Mouse (Mus musculus) splenic B cell, adult 2 months (primary cell): ENCODE results near the gene Fam43a.
A peak's percentile ranks its signal among the peaks of the same experiment; 100 is the strongest.

Experiments used
- DNase-seq: peaks from one replicate; pipeline ENCODE4 v3.0.0-alpha.2; 2011; ENCODE audit warnings: low read depth, low spot score
- H3K27me3 ChIP-seq: 2 replicates; pipeline ENCODE4 v1.6.1; 2012; ENCODE audit warnings: mild to moderate bottlenecking, low read length, moderate library complexity, mixed read lengths; ENCODE audit not compliant: control insufficient read depth, poor library complexity, insufficient read depth, severe bottlenecking
- H3K36me3 ChIP-seq: 2 replicates; pipeline ENCODE4 v1.6.1; 2012; ENCODE audit warnings: mild to moderate bottlenecking, low read length, moderate library complexity, mixed read lengths; ENCODE audit not compliant: control insufficient read depth, poor library complexity, insufficient read depth, severe bottlenecking

Fam43a gene

DNA sequence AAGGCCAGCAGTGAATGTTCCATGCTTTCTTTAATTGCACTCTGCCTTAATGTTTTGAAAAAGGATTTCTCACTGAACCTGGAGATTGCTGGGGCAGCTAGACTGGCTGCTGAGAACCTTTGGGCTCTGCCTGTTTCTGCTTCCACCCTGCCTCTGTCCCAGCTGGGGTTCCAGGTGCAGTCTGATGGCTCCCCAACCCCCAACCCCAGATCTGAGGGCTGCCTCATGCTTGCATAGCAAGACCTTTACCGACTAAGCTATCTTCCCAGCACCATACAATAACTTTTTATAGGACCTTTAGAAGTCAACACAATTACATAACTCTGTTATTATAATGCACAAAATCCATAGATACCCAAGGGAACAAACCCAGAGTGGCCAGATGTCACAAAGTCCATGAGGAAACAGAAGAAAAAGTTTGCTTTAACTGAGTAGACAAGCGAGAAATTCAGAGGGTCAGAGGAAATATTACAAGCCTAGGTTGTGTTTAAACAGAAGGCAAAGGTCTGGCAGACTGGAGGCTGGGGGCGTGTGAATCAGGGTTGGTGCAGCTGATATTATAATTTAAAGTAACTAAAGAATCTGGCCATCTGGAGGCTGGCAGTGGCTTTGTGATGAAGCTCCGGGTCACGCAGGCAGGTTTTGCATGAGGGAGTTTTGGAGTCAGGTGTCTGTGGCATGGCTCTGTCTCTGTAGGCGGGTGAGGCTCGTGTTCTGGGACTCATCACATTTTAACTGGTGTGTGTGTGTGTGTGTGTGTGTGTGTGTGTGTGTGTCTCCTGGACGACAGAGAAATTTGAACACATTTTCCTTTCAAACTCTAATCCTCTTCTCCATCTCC lies 34.6 kb downstream of the Fam43a start:
- Histone ChIP-seq H3K36me3 (no peaks in the 10 kb centered on the region), H3K27me3 (no peaks in the 10 kb centered on the region)
- peak; percentile 82 for DNase-seq

DNA sequence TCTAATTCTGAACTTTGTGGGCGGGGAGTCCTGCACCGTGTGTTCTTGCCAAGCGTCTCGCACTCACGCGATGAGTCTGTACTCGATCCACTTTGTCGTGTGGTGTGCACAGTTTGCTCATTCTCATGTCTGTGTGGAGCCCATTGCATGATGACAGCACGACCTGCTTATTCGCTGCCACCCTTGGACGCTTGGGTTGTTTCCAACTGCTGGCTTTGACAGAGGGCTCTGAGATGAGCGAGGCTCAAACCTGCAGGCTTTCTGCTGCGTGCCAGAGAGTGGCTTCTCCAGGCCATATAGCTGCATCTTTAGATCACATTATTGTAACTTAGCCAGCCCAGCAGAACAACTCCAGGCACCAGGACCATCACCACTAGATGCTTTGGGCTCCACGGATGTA lies 39.1 kb downstream of the Fam43a start:
- H3K36me3 ChIP-seq = no peaks in the 10 kb centered on the region
- no peak for DNase-seq

DNA sequence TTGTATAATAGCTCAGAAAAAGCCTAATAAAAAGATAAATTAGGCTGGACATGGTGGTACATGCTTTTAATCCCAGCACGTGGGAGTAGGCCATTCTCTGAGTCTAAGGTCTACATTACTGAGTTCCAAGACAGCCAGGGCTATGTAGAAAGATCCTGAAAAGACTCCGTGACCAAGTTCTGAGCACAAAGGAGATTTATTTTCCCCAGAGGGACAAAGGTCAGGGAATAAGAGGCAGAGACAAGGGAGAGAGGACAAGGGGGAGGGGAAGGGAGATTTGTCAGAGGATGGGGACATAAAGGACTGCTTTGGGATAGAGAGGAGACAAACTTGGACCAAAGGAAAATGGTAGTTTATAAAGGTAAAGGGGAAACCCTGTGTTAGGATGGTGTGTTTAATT lies 41.1 kb downstream of the Fam43a start:
- Histone ChIP-seq H3K36me3 (no peaks in the 10 kb centered on the region), H3K27me3 (no peaks in the 10 kb centered on the region)
- DNase-seq = no peak

More for the DNA sequence above, 39.1 kb downstream of the Fam43a start:
- H3K27me3 ChIP-seq = no peaks in the 10 kb centered on the region

DNA sequence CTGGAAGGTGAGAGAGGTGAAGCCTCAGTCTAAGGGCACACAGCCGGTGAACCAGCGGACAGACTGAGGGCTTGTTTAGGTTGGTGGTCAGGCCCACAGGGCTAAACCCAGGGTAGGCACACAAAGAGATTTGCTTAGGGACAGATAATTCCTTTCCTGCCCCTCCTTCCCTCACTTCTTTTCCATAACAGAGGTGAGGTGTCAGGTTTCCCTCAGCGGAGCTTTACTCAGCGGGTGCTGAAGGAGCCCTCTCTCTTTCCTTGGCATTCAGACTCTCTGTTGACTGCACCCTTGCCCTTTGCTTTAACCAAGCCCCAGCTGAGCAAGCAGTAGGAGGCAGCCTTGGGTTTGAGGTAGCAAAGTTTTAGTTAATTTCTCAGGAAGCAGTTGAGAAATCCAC lies 41.9 kb downstream of the Fam43a start:
- H3K36me3 ChIP-seq = no peaks in the 10 kb centered on the region
- H3K27me3 ChIP-seq = no peaks in the 10 kb centered on the region
- DNase-seq = no peak

DNA sequence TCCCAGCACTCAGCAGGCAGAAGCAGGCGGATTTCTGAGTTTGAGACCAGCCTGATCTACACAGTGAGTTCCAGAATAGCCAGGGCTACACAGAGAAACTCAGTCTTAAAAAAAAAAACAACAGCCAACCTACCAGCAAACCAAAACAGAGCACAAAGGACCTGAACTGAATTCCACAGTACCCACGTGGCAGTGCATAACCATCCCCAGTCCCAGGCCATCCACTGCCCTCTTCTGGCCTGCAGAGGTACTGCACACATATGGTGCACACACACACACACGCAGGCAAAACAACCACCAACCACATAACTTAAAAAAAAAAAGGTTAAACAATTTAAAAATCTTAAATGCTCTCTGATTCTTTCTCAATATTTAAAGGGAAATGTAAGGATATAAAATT lies 42.7 kb downstream of the Fam43a start:
- H3K27me3 ChIP-seq = no peaks in the 10 kb centered on the region
- peak; percentile 47 for DNase-seq
- no peaks in the 10 kb centered on the region for H3K36me3 ChIP-seq

DNA sequence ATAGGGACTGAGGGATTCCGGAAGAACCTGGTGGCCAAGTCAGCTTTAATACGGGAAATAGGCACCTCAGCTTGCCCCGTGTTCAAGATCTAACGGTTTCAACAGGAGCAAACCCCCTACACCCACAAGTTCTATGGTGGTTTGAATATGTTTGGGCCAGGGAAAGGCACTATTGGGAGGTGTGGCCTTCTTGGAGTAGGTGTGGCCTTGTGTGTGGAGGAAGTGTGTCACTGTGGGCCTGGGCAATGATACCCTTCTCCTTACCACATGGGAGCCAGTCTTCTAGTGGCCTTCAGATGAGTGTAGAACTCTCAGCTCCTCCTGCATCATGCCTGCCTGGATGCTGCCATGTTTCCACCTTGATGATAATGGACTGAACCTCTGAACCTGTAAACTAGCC lies 45.5 kb downstream of the Fam43a start:
- H3K36me3 ChIP-seq = no peaks in the 10 kb centered on the region
- peak; percentile 65 for DNase-seq
- no peaks in the 10 kb centered on the region for H3K27me3 ChIP-seq

DNA sequence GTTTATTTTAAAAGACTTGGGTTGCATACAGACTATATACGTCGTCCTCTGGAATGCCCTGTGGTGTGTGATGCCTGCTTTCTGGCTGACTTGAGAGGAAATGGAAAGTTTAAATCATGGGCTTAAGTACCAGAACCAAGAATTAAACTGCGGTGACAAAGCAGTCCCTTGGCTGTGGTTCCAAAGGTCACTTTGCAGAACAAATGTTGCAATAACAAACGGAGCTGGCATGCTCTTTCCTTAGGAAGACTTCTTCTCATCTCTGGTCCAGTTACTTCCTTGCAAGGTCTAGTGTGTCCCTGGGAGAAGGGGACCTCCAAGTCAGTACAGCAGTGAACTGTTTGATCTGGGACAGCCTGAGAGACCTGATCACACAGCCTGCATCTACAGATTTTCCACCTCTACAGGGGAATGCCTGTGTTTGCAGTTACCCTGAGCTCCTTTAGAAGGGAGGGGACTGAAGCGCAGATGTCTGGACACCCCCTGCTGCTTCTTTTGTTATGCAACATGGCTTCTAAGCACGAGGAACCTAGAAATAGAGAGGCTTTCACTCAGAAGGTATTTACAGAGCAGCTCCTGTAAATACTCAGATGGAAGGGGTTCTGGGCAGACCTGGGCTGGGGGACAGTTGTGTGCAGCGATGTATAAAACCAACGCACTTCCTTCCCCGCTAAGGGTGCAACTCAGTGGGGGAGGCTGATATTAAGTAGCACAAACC lies 46.5 kb downstream of the Fam43a start:
- peak; percentile 85 for DNase-seq
- no peaks in the 10 kb centered on the region for H3K27me3 ChIP-seq
- no peaks in the 10 kb centered on the region for H3K36me3 ChIP-seq

DNA sequence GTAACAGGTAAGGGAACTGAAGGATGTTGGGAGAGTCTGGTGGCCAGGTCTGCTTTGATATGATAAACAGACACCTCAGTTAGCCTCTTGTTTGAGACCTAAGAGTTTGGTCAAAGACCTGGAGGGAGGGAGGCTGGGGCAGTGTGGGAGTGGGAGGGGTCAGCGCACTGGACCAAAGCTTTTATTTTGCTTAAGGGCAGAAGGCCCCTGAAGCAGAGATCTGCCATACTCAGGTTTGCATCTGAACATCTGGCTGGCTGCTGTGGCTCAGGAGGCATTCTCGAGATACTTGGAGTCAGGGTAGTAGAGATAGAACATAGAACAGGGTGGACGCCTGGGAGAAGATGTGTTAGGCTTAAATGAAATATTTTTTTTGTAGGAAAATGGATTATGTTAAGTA lies 47.3 kb downstream of the Fam43a start:
- DNase-seq = no peak
- Histone ChIP-seq H3K27me3 (no peaks in the 10 kb centered on the region), H3K36me3 (no peaks in the 10 kb centered on the region)

DNA sequence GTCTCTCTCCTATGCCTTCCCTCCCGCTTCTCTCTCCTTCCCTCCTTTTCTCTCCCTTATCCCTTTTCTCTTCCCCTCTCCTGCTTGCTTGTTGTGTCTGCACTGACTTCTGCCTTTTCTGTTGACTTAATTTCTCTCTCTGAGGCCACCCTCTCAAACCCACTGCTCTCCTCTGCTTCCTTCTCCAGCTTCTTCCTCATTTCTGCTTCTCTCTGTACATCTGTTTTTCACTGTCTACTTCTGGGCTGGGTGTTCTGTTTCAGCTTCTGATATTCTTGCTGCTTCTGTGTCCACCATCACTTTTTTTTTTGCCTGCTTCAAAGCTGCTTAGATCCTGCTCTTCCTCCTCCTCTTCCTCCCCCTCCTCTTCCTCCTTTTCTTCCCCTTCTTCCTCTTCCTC lies 51.8 kb downstream of the Fam43a start:
- Histone ChIP-seq H3K36me3 (no peaks in the 10 kb centered on the region), H3K27me3 (no peaks in the 10 kb centered on the region)
- DNase-seq = peak; percentile 51
